Mouse (Mus musculus) right cerebral cortex, adult 2 months (tissue): ENCODE data around the gene 1700056E22Rik.

ENCODE experiments used
- DNase-seq, 2 experiments: peaks; one replicate each; pipeline ENCODE4 v3.0.0; 2021 to 2022; ENCODE audit warnings: low spot score in 2 of 2

1700056E22Rik gene

DNA sequence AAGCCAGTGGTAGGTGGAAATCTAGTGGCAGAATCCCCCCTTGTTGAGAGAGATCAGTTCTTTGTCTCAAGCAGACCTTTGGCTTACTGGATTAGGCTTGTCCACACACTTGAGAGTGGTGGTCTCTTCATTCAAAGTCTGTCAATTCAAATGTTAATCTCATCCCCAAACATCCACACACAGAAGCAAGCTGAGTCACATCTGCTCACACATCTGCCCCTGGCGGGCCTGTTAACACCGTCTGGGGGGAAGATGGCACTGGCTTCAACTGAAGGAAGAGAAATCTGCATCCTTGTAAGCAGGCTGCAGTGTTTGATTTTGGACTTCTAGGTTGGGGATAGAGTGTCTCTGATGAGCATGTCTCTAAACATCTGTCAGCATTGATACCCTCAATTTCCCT, 10.1 kb downstream of the 1700056E22Rik start:
- DNase-seq: no peak

DNA sequence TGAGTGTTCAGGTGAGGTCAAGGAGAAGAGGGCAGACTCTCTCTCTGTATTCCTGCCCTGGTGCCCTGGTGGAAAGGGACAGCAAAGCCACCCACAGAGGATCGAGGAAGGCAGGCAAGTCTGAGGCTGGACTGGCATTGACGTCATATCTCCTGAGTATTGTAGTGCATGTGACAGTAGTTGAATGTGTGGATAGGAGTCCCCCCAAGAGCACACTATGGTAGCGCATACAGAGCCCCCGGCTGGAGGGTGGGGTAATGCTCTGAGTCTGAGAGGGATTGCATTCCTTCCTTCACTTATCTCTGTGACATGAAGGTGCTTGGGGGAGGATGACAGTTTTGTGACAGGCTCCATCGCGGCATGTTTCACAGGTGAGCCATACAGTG, 14.4 kb downstream of the 1700056E22Rik start:
- DNase-seq: no peak

GRCm38 (mm10) chr1:184019042-184019721, 14.9 kb downstream of the 1700056E22Rik start:
- no peak for DNase-seq

GRCm38 (mm10) chr1:184017606-184018005, 16.5 kb downstream of the 1700056E22Rik start:
- no peak for DNase-seq

DNA sequence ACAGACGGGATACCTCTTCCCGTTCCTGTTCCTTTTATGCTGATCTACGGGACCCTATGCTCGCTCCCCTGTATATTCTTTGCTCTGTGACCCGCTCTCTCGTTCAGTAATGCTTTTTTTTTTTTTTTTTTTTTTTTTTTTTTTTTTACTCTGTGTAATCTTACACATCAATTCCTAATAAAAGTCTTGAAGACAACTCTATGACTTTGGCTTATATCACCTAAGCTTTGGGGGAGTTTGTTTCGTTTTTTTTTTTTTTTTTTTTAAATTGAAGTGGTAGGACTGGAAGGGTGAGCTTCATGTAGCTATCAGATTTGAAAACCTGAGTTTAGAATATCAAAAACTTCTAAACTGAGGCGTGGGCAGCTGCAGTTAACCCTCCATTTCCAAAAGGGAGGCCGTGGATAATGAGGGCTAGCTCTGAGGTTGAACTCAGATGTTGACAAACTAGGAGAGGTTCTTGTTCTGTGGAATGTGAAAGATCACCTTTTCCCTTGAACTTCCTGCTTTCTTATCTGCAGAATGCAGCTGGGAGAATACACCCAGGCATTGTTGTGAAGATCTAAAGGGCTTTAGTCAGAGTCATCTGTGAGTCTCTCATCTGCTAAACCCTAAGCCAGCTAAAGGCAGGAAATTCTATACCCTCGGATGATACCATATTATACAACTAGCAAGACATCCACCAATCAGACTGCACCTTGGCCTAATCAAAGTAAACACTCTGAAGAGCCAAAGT, 17.9 kb downstream of the 1700056E22Rik start:
- no peak for DNase-seq

GRCm38 (mm10) chr1:184014091-184014490, 20.0 kb downstream of the 1700056E22Rik start:
- DNase-seq: no peak

GRCm38 (mm10) chr1:184013106-184013505, 21.0 kb downstream of the 1700056E22Rik start, which contains the start of gene Dusp10:
Gene Dusp10, plus strand, starts transcription at chr1:184013302.
- DNase-seq: no peak

GRCm38 (mm10) chr1:184011311-184011710, 22.8 kb downstream of the 1700056E22Rik start:
- no peak for DNase-seq

DNA sequence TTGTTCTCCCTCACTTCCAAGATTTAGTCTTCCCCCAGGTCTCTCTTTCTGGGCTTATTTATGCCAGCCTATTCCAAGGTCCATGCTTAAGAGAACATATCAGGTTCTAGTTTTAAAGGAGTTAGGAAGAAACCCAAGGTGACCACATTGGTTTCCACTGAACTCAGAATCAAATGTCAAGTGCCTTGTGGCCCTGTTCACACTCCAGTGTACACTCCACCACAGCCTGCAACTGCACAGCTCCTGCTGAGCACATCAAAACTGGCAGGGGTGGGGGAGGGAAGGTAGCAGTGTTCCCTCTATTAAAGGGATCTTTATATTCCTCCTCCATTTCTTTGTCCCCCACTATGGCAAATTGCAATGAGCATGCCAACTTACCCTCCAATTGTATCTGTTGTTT, 28.0 kb downstream of the 1700056E22Rik start:
- no peak for DNase-seq

GRCm38 (mm10) chr1:184005315-184006058, 28.6 kb downstream of the 1700056E22Rik start:
- no peak for DNase-seq

- no peak for DNase-seq
These were observed 29.8 kb downstream of the 1700056E22Rik start for GRCm38 (mm10) chr1:184004311-184004710.

- DNase-seq: peak; percentile 3 to 6
These were observed 31.6 kb downstream of the 1700056E22Rik start for GRCm38 (mm10) chr1:184002470-184002869.

DNA sequence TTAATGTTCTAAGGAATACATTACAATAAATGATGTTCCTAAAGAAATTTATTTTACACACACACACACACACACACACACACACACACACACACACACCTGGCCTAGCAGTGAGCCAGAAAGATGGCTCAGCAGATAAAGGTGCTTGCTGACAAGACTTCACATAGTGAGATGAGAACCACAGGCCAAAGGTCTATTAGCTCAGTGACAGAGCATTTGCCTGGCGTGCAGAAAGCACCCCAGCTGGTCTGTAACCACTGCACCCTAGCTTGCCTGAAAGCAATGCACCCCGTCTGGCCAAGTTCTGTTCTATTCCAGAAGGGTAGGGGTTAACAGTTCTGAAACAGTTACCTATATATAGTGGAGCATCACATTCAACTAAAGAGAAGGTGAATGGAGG, 36.9 kb downstream of the 1700056E22Rik start:
- no peak for DNase-seq

- no peak for DNase-seq
These were observed 42.2 kb downstream of the 1700056E22Rik start for GRCm38 (mm10) chr1:183991921-183992320.

GRCm38 (mm10) chr1:183987711-183988245, 46.3 kb downstream of the 1700056E22Rik start:
- no peak for DNase-seq
